Mouse (Mus musculus): ENCODE results near the gene Tgif2lx2.
"Not testable (repeated sequence)": the region's sequence is repeated elsewhere in the genome, so short reads cannot be mapped to it uniquely, and the experiment has no call there.

Gene Tgif2lx2

DNA sequence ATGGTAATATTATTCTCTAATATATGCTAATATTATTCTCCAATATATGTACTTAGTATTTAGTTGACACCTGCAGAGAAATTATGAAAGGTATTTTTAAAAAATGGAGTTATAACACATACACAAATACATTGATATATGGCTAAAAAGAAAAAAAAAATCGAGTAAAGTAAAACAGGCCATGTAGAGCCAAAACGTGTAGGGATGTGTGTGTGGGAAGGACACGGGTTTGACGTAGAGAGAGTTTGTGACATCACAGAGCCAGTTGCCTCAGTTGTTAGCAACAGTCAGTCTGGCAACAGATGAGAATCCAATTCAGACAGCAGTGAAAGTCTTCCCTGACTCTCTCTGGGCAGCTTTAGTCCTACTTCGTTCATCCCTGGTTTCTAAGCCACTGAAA is at the start of gene Tgif2lx2:
Gene Tgif2lx2, plus strand, starts transcription at position 301 of the 400 bp plus-strand sequence.
- CTCF ChIA-PET, result not testable (repeated sequence)
